Mouse (Mus musculus) limb, embryonic 13.5 days (tissue): ENCODE results near the gene Utrn. TPM values are rescaled to one million over a fixed set of nuclear protein-coding genes. Genes with fewer than 3 reads are reported as not detected.

Experiments used
- ATAC-seq: fragments of 200-750 bp; cut with Nextera tagmentation; 2 replicates; pipeline ENCODE4 v1.8.0; 2017; ENCODE audit warnings: low read depth, moderate number of reproducible peaks, moderate TSS enrichment; ENCODE audit not compliant: low FRiP score
- H3K27ac ChIP-seq: fragments of 300-500 bp; sonication (generic); 2 replicates; pipeline ENCODE4 v1.5.1; 2015; ENCODE audit warnings: inconsistent platforms, mild to moderate bottlenecking, moderate library complexity
- H3K27me3 ChIP-seq: fragments of 300-500 bp; sonication (generic); 2 replicates; pipeline ENCODE4 v1.6.1; 2015; ENCODE audit warnings: mild to moderate bottlenecking, inconsistent platforms
- H3K36me3 ChIP-seq: fragments of 300-500 bp; sonication (generic); 2 replicates; pipeline ENCODE4 v1.6.1; 2015; ENCODE audit warnings: inconsistent platforms, mild to moderate bottlenecking, moderate library complexity
- H3K4me1 ChIP-seq: fragments of 300-500 bp; sonication (generic); 2 replicates; pipeline ENCODE4 v1.6.1; 2015; ENCODE audit warnings: inconsistent platforms
- H3K4me2 ChIP-seq: fragments of 300-500 bp; sonication (generic); replicated peaks from 2 replicates; pipeline ENCODE4 v1.6.1; 2015; ENCODE audit warnings: inconsistent platforms, mild to moderate bottlenecking, moderate library complexity
- H3K4me3 ChIP-seq: fragments of 300-500 bp; sonication (generic); 2 replicates; pipeline ENCODE4 v1.5.1; 2015; ENCODE audit warnings: moderate library complexity, mild to moderate bottlenecking, inconsistent platforms
- H3K9ac ChIP-seq: fragments of 300-500 bp; sonication (generic); 2 replicates; pipeline ENCODE4 v1.6.1; 2015; ENCODE audit warnings: mild to moderate bottlenecking, inconsistent platforms
- H3K9me3 ChIP-seq: fragments of 300-500 bp; sonication (generic); 2 replicates; pipeline ENCODE4 v1.6.1; 2016; ENCODE audit warnings: inconsistent platforms
- WGBS: fragments of 180-500 bp; shearing (Covaris S2); methylation state at CpG from one replicate; pipeline ENCODE4 v1.1.7; 2015; 5-methylcytosine and 5-hydroxymethylcytosine counted together
- polyA plus RNA-seq: library from polyadenylated mRNA; unstranded; fragments of >200 nt; fragmentation: Nextera tagmentation; extraction: Ambion mirVana; gene quantifications from 2 replicates; pipeline ENCODE4 v1.2.1, GENCODE M21; 2015

Utrn gene
- polyA plus RNA-seq, 1 experiment from 2014 or later = 89.9 TPM

GRCm38 (mm10) chr10:12399450-12399849 is 469.7 kb downstream of the Utrn start:
- Histone ChIP-seq H3K4me3 (no peak overlapping the region), H3K4me2 (no peak overlapping the region), H3K36me3 (peaks cover 43% of the 10 kb centered on the region), H3K4me1 (no peaks in the 10 kb centered on the region), H3K27ac (no peak overlapping the region), H3K9ac (no peak overlapping the region), H3K27me3 (no peaks in the 10 kb centered on the region), H3K9me3 (no peaks in the 10 kb centered on the region)
- WGBS = 65% methylated on average over 2 of the region's 2 CpGs
- 0 out of 2 replicates have a peak, but pooled peaks have one; percentile 40 for ATAC-seq

- no peak overlapping the region for H3K4me3 ChIP-seq
- H3K36me3 ChIP-seq = peaks cover 6% of the 10 kb centered on the region
- WGBS = 98% methylated on average over 1 of the region's 1 CpGs
- no peaks in the 10 kb centered on the region for H3K9me3 ChIP-seq
- ATAC-seq = no peak
- no peak overlapping the region for H3K9ac ChIP-seq
- no peak overlapping the region for H3K27ac ChIP-seq
- no peaks in the 10 kb centered on the region for H3K27me3 ChIP-seq
- no peaks in the 10 kb centered on the region for H3K4me1 ChIP-seq
- H3K4me2 ChIP-seq = no peak overlapping the region
Observed at GRCm38 (mm10) chr10:12380139-12380538, 489.0 kb downstream of the Utrn start.

- ATAC-seq = no peak
- H3K27me3 ChIP-seq = no peaks in the 10 kb centered on the region
- 95% methylated on average over 1 of the region's 1 CpGs for WGBS
Observed at GRCm38 (mm10) chr10:12379123-12379522, 490.0 kb downstream of the Utrn start.

GRCm38 (mm10) chr10:12377727-12378126 is 491.4 kb downstream of the Utrn start:
- no peak overlapping the region for H3K27ac ChIP-seq
- H3K27me3 ChIP-seq = no peaks in the 10 kb centered on the region
- 77% methylated on average over 3 of the region's 3 CpGs for WGBS
- H3K4me3 ChIP-seq = no peak overlapping the region
- no peak overlapping the region for H3K4me2 ChIP-seq
- ATAC-seq = no peak
- H3K9me3 ChIP-seq = no peaks in the 10 kb centered on the region
- no peak overlapping the region for H3K9ac ChIP-seq
- H3K36me3 ChIP-seq = no peaks in the 10 kb centered on the region; the same call in 1 of the 2 replicates
- H3K4me1 ChIP-seq = no peaks in the 10 kb centered on the region

More at GRCm38 (mm10) chr10:12379123-12379522, 490.0 kb downstream of the Utrn start:
- no peaks in the 10 kb centered on the region for H3K9me3 ChIP-seq
- H3K36me3 ChIP-seq = peaks cover 4% of the 10 kb centered on the region
- no peaks in the 10 kb centered on the region for H3K4me1 ChIP-seq
- H3K4me2 ChIP-seq = no peak overlapping the region
- H3K27ac ChIP-seq = no peak overlapping the region
- no peak overlapping the region for H3K4me3 ChIP-seq
- H3K9ac ChIP-seq = no peak overlapping the region

- Histone ChIP-seq H3K36me3 (no peaks in the 10 kb centered on the region), H3K4me2 (no peak overlapping the region), H3K9ac (no peak overlapping the region), H3K4me1 (no peaks in the 10 kb centered on the region), H3K4me3 (no peak overlapping the region), H3K27ac (no peak overlapping the region), H3K27me3 (no peaks in the 10 kb centered on the region), H3K9me3 (no peaks in the 10 kb centered on the region)
- ATAC-seq = no peak
- 74% methylated on average over 2 of the region's 2 CpGs for WGBS
Observed at GRCm38 (mm10) chr10:12376015-12376414, 493.1 kb downstream of the Utrn start.

GRCm38 (mm10) chr10:12374741-12375140 is 494.4 kb downstream of the Utrn start:
- no peak overlapping the region for H3K27ac ChIP-seq
- H3K9ac ChIP-seq = no peak overlapping the region
- H3K27me3 ChIP-seq = no peaks in the 10 kb centered on the region
- H3K9me3 ChIP-seq = no peaks in the 10 kb centered on the region
- WGBS = 94% methylated on average over 1 of the region's 1 CpGs
- H3K36me3 ChIP-seq = no peaks in the 10 kb centered on the region
- H3K4me1 ChIP-seq = no peaks in the 10 kb centered on the region
- no peak overlapping the region for H3K4me3 ChIP-seq
- no peak overlapping the region for H3K4me2 ChIP-seq
- no peak for ATAC-seq

GRCm38 (mm10) chr10:12354556-12354955 is 514.6 kb downstream of the Utrn start:
- Histone ChIP-seq H3K4me2 (no peak overlapping the region), H3K27ac (no peak overlapping the region), H3K9me3 (no peaks in the 10 kb centered on the region), H3K36me3 (no peaks in the 10 kb centered on the region), H3K9ac (no peak overlapping the region), H3K27me3 (no peaks in the 10 kb centered on the region), H3K4me1 (no peaks in the 10 kb centered on the region), H3K4me3 (no peak overlapping the region)
- no peak for ATAC-seq
- WGBS = 84% methylated on average over 4 of the region's 4 CpGs

GRCm38 (mm10) chr10:12354106-12354505 is 515.1 kb downstream of the Utrn start:
- H3K4me1 ChIP-seq = no peaks in the 10 kb centered on the region
- no peaks in the 10 kb centered on the region for H3K9me3 ChIP-seq
- no peak for ATAC-seq
- no peaks in the 10 kb centered on the region for H3K36me3 ChIP-seq
- H3K9ac ChIP-seq = no peak overlapping the region
- no peak overlapping the region for H3K4me2 ChIP-seq
- no peak overlapping the region for H3K27ac ChIP-seq
- WGBS = 85% methylated on average over 5 of the region's 5 CpGs
- no peaks in the 10 kb centered on the region for H3K27me3 ChIP-seq
- H3K4me3 ChIP-seq = no peak overlapping the region

GRCm38 (mm10) chr10:12339704-12340558 is 529.2 kb downstream of the Utrn start:
- Histone ChIP-seq H3K36me3 (no peaks in the 10 kb centered on the region), H3K9me3 (no peaks in the 10 kb centered on the region), H3K27ac (no peak overlapping the region), H3K4me1 (no peaks in the 10 kb centered on the region), H3K4me2 (no peak overlapping the region), H3K9ac (no peak overlapping the region), H3K27me3 (no peaks in the 10 kb centered on the region), H3K4me3 (no peak overlapping the region)
- ATAC-seq = no peak
- WGBS = 68% methylated on average over 10 of the region's 10 CpGs

- 84% methylated on average over 9 of the region's 9 CpGs for WGBS
Observed at GRCm38 (mm10) chr10:12339005-12339703, 530.0 kb downstream of the Utrn start.

More at GRCm38 (mm10) chr10:12339005-12339703, 530.0 kb downstream of the Utrn start:
- no peak overlapping the region for H3K9ac ChIP-seq
- no peak overlapping the region for H3K4me2 ChIP-seq
- H3K36me3 ChIP-seq = no peaks in the 10 kb centered on the region
- no peak overlapping the region for H3K27ac ChIP-seq
- H3K4me1 ChIP-seq = no peaks in the 10 kb centered on the region
- H3K27me3 ChIP-seq = no peaks in the 10 kb centered on the region
- ATAC-seq = no peak
- no peak overlapping the region for H3K4me3 ChIP-seq
- no peaks in the 10 kb centered on the region for H3K9me3 ChIP-seq
